Mouse (Mus musculus): ENCODE measurements around the gene Ovgp1. TPM values are rescaled to one million over a fixed set of nuclear protein-coding genes. Genes with fewer than 3 reads are reported as not detected.

The Ovgp1 gene
- 1.9 TPM in 2 replicates for polyA plus RNA-seq (2016; fragmentation: Nextera tagmentation; extraction: Ambion mirVana)

DNA sequence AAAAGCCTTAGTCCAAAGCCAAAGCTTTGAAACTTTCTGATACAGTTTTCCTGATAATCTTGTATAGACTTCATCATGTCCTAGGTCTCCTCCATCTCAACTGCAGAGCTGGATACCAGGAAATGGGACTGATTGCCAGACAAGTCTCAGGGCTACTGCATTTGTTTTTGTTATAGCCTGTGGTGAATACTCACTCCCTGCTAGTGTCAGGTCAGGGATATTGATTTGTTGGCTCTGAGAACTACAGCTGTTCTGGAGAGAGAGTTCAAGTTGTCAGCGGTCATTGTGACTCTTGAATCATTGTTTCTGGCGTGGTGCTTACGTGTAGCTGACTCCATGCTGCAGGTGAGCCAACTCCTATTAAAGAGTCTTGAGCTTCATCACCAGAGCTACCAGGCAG, at the start of gene Ovgp1:
TSS of gene Ovgp1 (plus strand) at position 301 of the 400 bp plus-strand sequence.
- Histone ChIP-seq H3K9ac (no peak within 1 kb of the TSS), H3K36me3 (peaks cover 16% of the 10 kb centered on the region), H3K4me3 (no peak within 1 kb of the TSS), H3K9me3 (replicated peaks) (no peaks in the 10 kb centered on the region), H3K4me1 (replicated peaks) (no peaks in the 10 kb centered on the region), H3K4me2 (no peak within 1 kb of the TSS), H3K27ac (ENCODE audit: poor library complexity, severe bottlenecking) (no peak within 1 kb of the TSS), H3K27me3 (replicated peaks) (no peaks in the 10 kb centered on the region)
- ATAC-seq (ENCODE audit: insufficient number of reproducible peaks, low FRiP score) = no peak
- WGBS = 74% methylated on average over 3 of the region's 3 CpGs

DNA sequence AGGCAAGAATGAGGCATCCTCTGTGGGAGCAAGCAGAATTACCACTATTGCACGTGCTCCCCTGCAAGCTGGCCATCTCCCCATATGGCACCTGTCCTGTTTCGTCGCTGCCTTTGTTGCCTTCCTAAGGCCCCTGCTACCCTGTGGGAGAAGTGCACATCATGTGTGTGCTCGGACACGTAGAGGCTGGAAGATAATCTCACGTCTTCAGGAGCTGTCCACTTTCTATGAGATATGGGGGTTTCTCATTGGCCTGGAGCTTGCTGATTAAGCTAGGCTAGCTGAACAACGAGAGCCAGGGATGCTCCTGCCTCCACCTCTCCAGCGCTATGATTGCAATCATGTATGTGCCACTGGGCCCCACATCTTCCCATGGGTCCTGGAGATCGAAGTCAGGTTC, 48.9 kb upstream of the Ovgp1 start:
- Histone ChIP-seq H3K36me3 (no peaks in the 10 kb centered on the region), H3K27me3 (replicated peaks) (no peaks in the 10 kb centered on the region), H3K9me3 (replicated peaks) (no peaks in the 10 kb centered on the region), H3K9ac (no peak overlapping the region), H3K4me2 (no peak overlapping the region), H3K4me3 (no peak overlapping the region), H3K4me1 (replicated peaks) (no peaks in the 10 kb centered on the region), H3K27ac (ENCODE audit: poor library complexity, severe bottlenecking) (no peak overlapping the region)
- no peak for ATAC-seq (ENCODE audit: insufficient number of reproducible peaks, low FRiP score)
- WGBS = 79% methylated on average over 9 of the region's 9 CpGs

DNA sequence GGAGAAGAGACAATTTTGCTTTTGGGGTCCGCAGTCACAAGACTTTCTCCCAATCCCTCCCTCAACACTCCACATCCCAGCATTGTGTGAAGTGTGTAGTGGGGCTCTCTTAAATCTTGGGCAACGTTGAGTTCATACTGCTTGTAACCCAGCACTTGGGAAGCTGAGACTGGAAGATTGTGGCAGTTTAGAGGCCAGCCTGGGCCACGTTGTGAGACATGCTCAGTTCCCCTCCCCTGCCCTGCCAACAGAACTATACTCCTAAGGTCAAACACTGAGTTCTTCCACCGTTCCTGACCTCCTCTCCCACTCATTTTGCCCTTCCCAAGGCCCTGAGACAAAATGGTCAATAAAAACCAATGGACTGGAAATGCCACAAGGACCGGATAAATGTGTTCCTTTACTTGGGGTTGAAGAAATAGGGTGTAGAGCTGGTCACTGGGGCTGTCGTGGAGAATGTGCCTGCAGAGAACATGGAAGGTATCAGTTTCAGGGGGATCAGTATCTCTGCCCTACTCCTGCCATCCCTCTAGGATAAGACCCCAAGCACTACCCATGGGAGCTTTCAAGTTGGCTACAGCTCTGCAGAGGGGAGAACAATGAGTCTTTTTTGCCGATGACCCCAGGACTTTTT, 45.8 kb upstream of the Ovgp1 start:
- Histone ChIP-seq H3K9ac (no peak overlapping the region), H3K27ac (ENCODE audit: poor library complexity, severe bottlenecking) (no peak overlapping the region)
- 79% methylated on average over 7 of the region's 7 CpGs for WGBS

GRCm38 (mm10) chr3:105928195-105928569, 45.3 kb upstream of the Ovgp1 start:
- Histone ChIP-seq H3K9me3 (replicated peaks) (no peaks in the 10 kb centered on the region), H3K27ac (ENCODE audit: poor library complexity, severe bottlenecking) (no peak overlapping the region), H3K4me1 (replicated peaks) (no peaks in the 10 kb centered on the region), H3K27me3 (replicated peaks) (no peaks in the 10 kb centered on the region), H3K4me3 (no peak overlapping the region), H3K36me3 (no peaks in the 10 kb centered on the region), H3K4me2 (no peak overlapping the region), H3K9ac (no peak overlapping the region)
- WGBS = 93% methylated on average over 3 of the region's 3 CpGs
- ATAC-seq (ENCODE audit: insufficient number of reproducible peaks, low FRiP score) = no peak

More for the DNA sequence above, 45.8 kb upstream of the Ovgp1 start:
- no peak for ATAC-seq (ENCODE audit: insufficient number of reproducible peaks, low FRiP score)
- Histone ChIP-seq H3K36me3 (no peaks in the 10 kb centered on the region), H3K27me3 (replicated peaks) (no peaks in the 10 kb centered on the region), H3K9me3 (replicated peaks) (no peaks in the 10 kb centered on the region), H3K4me1 (replicated peaks) (no peaks in the 10 kb centered on the region), H3K4me2 (no peak overlapping the region), H3K4me3 (no peak overlapping the region)

GRCm38 (mm10) chr3:105928781-105929180, 44.7 kb upstream of the Ovgp1 start:
- Histone ChIP-seq H3K4me3 (no peak overlapping the region), H3K36me3 (no peaks in the 10 kb centered on the region), H3K4me2 (no peak overlapping the region), H3K4me1 (replicated peaks) (no peaks in the 10 kb centered on the region), H3K9ac (no peak overlapping the region), H3K27me3 (replicated peaks) (no peaks in the 10 kb centered on the region), H3K9me3 (replicated peaks) (no peaks in the 10 kb centered on the region), H3K27ac (ENCODE audit: poor library complexity, severe bottlenecking) (no peak overlapping the region)
- ATAC-seq (ENCODE audit: insufficient number of reproducible peaks, low FRiP score) = no peak
- WGBS = 76% methylated on average over 6 of the region's 6 CpGs

DNA sequence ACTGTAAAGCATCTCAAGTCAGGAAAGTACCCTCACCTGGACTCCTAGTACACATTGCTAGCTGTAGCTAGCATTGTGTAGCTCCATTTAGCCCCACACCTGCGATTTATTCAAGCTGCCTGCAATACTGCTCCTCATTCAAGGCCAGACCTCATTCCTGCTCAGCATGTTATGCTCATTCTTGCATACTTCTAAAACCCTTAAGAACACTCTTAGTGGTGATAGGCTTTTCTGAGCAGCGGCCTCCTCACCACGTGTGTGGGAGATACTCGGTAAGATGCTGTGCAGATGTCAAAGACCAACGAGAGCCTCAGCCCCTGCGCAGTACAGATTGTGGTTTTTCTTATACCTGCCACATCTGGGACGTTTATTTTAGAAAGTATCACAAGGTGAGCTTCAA, 43.7 kb upstream of the Ovgp1 start:
- no peak for ATAC-seq (ENCODE audit: insufficient number of reproducible peaks, low FRiP score)
- 71% methylated on average over 7 of the region's 7 CpGs for WGBS

DNA sequence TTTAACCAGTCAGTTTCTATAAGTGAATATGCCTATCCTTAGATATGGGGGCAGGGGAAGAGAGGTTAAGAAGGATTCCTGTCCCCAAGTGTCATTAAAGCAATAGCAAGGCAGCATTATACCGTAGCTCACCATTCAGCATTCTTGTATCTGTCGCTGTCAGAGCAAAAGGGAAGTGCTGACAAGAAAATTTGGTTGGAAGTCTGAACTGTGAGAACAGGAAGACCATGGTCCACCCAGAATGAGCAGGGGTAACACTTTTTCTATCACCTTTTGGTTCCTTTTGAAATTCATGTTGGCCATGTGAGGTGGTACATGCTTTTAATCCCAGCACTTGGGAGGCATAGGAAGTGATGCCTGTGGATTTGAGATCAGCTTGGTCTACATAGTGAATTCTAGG, 42.4 kb upstream of the Ovgp1 start:
- H3K9me3 ChIP-seq (replicated peaks) = no peaks in the 10 kb centered on the region
- 73% methylated on average over 2 of the region's 2 CpGs for WGBS
- H3K27ac ChIP-seq (ENCODE audit: poor library complexity, severe bottlenecking) = no peak overlapping the region
- H3K4me2 ChIP-seq = no peak overlapping the region
- H3K4me3 ChIP-seq = no peak overlapping the region
- H3K36me3 ChIP-seq = no peaks in the 10 kb centered on the region
- no peak for ATAC-seq (ENCODE audit: insufficient number of reproducible peaks, low FRiP score)
- no peak overlapping the region for H3K9ac ChIP-seq
- no peaks in the 10 kb centered on the region for H3K27me3 ChIP-seq (replicated peaks)
- peaks cover 7% of the 10 kb centered on the region for H3K4me1 ChIP-seq (replicated peaks)

More for the DNA sequence above, 43.7 kb upstream of the Ovgp1 start:
- H3K36me3 ChIP-seq = no peaks in the 10 kb centered on the region
- H3K4me1 ChIP-seq (replicated peaks) = peaks cover 3% of the 10 kb centered on the region
- H3K4me3 ChIP-seq = no peak overlapping the region
- no peaks in the 10 kb centered on the region for H3K9me3 ChIP-seq (replicated peaks)
- no peak overlapping the region for H3K4me2 ChIP-seq
- H3K27me3 ChIP-seq (replicated peaks) = no peaks in the 10 kb centered on the region
- H3K27ac ChIP-seq (ENCODE audit: poor library complexity, severe bottlenecking) = no peak overlapping the region
- H3K9ac ChIP-seq = no peak overlapping the region

GRCm38 (mm10) chr3:105932240-105933071, 41.1 kb upstream of the Ovgp1 start, which contains the start of gene I830077J02Rik:
TSS of gene I830077J02Rik (minus strand) at chr3:105932664.
- H3K27me3 ChIP-seq (replicated peaks) = no peaks in the 10 kb centered on the region
- no peaks in the 10 kb centered on the region for H3K9me3 ChIP-seq (replicated peaks)
- H3K27ac ChIP-seq (ENCODE audit: poor library complexity, severe bottlenecking) = peak within 1 kb of the TSS; percentile 50
- H3K4me1 ChIP-seq (replicated peaks) = peaks cover 7% of the 10 kb centered on the region
- peak; percentile 54; the same call in 1 of the 2 replicates for ATAC-seq (ENCODE audit: insufficient number of reproducible peaks, low FRiP score)
- no peak within 1 kb of the TSS for H3K9ac ChIP-seq
- no peak within 1 kb of the TSS for H3K4me3 ChIP-seq
- WGBS = 63% methylated on average over 8 of the region's 8 CpGs
- H3K36me3 ChIP-seq = peaks cover 4% of the 10 kb centered on the region
- H3K4me2 ChIP-seq = no peak within 1 kb of the TSS

GRCm38 (mm10) chr3:105933926-105934325, 39.6 kb upstream of the Ovgp1 start:
- Histone ChIP-seq H3K9me3 (replicated peaks) (no peaks in the 10 kb centered on the region), H3K27ac (ENCODE audit: poor library complexity, severe bottlenecking) (no peak overlapping the region), H3K9ac (no peak overlapping the region), H3K4me2 (no peak overlapping the region), H3K27me3 (replicated peaks) (no peaks in the 10 kb centered on the region), H3K4me1 (replicated peaks) (peaks cover 7% of the 10 kb centered on the region), H3K4me3 (no peak overlapping the region), H3K36me3 (peaks cover 9% of the 10 kb centered on the region)
- ATAC-seq (ENCODE audit: insufficient number of reproducible peaks, low FRiP score) = no peak
- WGBS = 88% methylated on average over 6 of the region's 6 CpGs

DNA sequence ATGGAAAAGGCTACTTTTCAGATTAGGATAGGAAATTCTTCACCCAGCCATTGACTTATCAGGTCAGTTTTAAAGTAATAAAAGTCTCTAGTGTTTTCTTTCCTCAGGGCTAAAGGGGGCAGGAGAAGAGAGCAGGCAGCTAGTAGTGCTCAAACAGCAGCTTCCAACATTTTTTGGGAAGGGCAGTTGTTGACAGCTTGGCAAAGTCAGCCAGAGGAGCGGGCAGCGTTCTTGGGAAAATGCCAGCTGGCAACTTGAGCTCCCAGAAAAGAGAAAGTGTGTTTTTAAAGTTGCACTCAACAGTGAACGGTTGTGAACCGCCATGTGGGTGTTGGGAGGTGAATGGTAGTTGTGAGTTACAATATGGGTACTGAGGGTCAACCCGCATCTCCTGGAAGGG, 38.5 kb upstream of the Ovgp1 start:
- no peak overlapping the region for H3K4me3 ChIP-seq
- WGBS = 54% methylated on average over 5 of the region's 5 CpGs
- ATAC-seq (ENCODE audit: insufficient number of reproducible peaks, low FRiP score) = no peak
- no peak overlapping the region for H3K4me2 ChIP-seq
- H3K27ac ChIP-seq (ENCODE audit: poor library complexity, severe bottlenecking) = no peak overlapping the region
- peaks cover 12% of the 10 kb centered on the region for H3K36me3 ChIP-seq
- no peak overlapping the region for H3K9ac ChIP-seq
- no peaks in the 10 kb centered on the region for H3K27me3 ChIP-seq (replicated peaks)
- H3K4me1 ChIP-seq (replicated peaks) = peaks cover 7% of the 10 kb centered on the region
- no peaks in the 10 kb centered on the region for H3K9me3 ChIP-seq (replicated peaks)

GRCm38 (mm10) chr3:105936111-105936510, 37.4 kb upstream of the Ovgp1 start:
- Histone ChIP-seq H3K4me3 (no peak overlapping the region), H3K36me3 (peaks cover 23% of the 10 kb centered on the region), H3K9ac (no peak overlapping the region), H3K27ac (ENCODE audit: poor library complexity, severe bottlenecking) (no peak overlapping the region), H3K4me2 (no peak overlapping the region), H3K4me1 (replicated peaks) (peaks cover 7% of the 10 kb centered on the region), H3K27me3 (replicated peaks) (no peaks in the 10 kb centered on the region), H3K9me3 (replicated peaks) (no peaks in the 10 kb centered on the region)
- no peak for ATAC-seq (ENCODE audit: insufficient number of reproducible peaks, low FRiP score)
- WGBS = 84% methylated on average over 4 of the region's 4 CpGs
